Mouse (Mus musculus): ENCODE measurements around the gene Cand2. TPM values are rescaled to one million over a fixed set of nuclear protein-coding genes. Genes with fewer than 3 reads are reported as not detected.

Gene Cand2
- polyA plus RNA-seq, 1 experiment: 30.5 TPM

GRCm38 (mm10) chr6:115808196-115808487 is 33.8 kb downstream of the Cand2 start:
- TF ChIP-seq CTCF (IDR thresholded peaks at IDR 0.05; ENCODE audit: borderline replicate concordance, extremely low read depth, insufficient read depth, insufficient read length) (no peak), POLR2A (IDR thresholded peaks at IDR 0.05; ENCODE audit: borderline replicate concordance, extremely low read depth, insufficient read depth, insufficient read length, poor library complexity, severe bottlenecking) (no peak)
- DNase-seq (ENCODE audit: low read depth): no peak

- TF ChIP-seq POLR2A (IDR thresholded peaks at IDR 0.05; ENCODE audit: borderline replicate concordance, extremely low read depth, insufficient read depth, insufficient read length, poor library complexity, severe bottlenecking) (peak; percentile 74; the same call in 1 of the 2 replicates), CTCF (IDR thresholded peaks at IDR 0.05; ENCODE audit: borderline replicate concordance, extremely low read depth, insufficient read depth, insufficient read length) (peak; percentile 47; the same call in 1 of the 2 replicates)
- DNase-seq (ENCODE audit: low read depth): peak; percentile 97
Observed at GRCm38 (mm10) chr6:115808488-115809231, 34.3 kb downstream of the Cand2 start, which contains the start of gene Rpl32. Rpl32 (minus strand) TSS chr6:115808747.

- no peak for TF ChIP-seq CTCF (IDR thresholded peaks at IDR 0.05; ENCODE audit: borderline replicate concordance, extremely low read depth, insufficient read depth, insufficient read length)
- TF ChIP-seq POLR2A (IDR thresholded peaks at IDR 0.05; ENCODE audit: borderline replicate concordance, extremely low read depth, insufficient read depth, insufficient read length, poor library complexity, severe bottlenecking): no peak
Observed at GRCm38 (mm10) chr6:115811606-115812005, 37.3 kb downstream of the Cand2 start.

GRCm38 (mm10) chr6:115814104-115814503 is 39.8 kb downstream of the Cand2 start:
- peak; percentile 67 for TF ChIP-seq CTCF (IDR thresholded peaks at IDR 0.05; ENCODE audit: borderline replicate concordance, extremely low read depth, insufficient read depth, insufficient read length)
- TF ChIP-seq POLR2A (IDR thresholded peaks at IDR 0.05; ENCODE audit: borderline replicate concordance, extremely low read depth, insufficient read depth, insufficient read length, poor library complexity, severe bottlenecking): no peak
- DNase-seq (ENCODE audit: low read depth): peak; percentile 62

More at GRCm38 (mm10) chr6:115811606-115812005, 37.3 kb downstream of the Cand2 start:
- DNase-seq (ENCODE audit: low read depth): no peak

GRCm38 (mm10) chr6:115815041-115815440 is 40.7 kb downstream of the Cand2 start:
- TF ChIP-seq POLR2A (IDR thresholded peaks at IDR 0.05; ENCODE audit: borderline replicate concordance, extremely low read depth, insufficient read depth, insufficient read length, poor library complexity, severe bottlenecking): no peak
- no peak for TF ChIP-seq CTCF (IDR thresholded peaks at IDR 0.05; ENCODE audit: borderline replicate concordance, extremely low read depth, insufficient read depth, insufficient read length)
- DNase-seq (ENCODE audit: low read depth): no peak

GRCm38 (mm10) chr6:115818129-115818528 is 43.8 kb downstream of the Cand2 start:
- TF ChIP-seq POLR2A (IDR thresholded peaks at IDR 0.05; ENCODE audit: borderline replicate concordance, extremely low read depth, insufficient read depth, insufficient read length, poor library complexity, severe bottlenecking) (no peak), CTCF (IDR thresholded peaks at IDR 0.05; ENCODE audit: borderline replicate concordance, extremely low read depth, insufficient read depth, insufficient read length) (no peak)
- DNase-seq (ENCODE audit: low read depth): no peak

- TF ChIP-seq CTCF (IDR thresholded peaks at IDR 0.05; ENCODE audit: borderline replicate concordance, extremely low read depth, insufficient read depth, insufficient read length) (no peak), POLR2A (IDR thresholded peaks at IDR 0.05; ENCODE audit: borderline replicate concordance, extremely low read depth, insufficient read depth, insufficient read length, poor library complexity, severe bottlenecking) (no peak)
- DNase-seq (ENCODE audit: low read depth): no peak
Observed at GRCm38 (mm10) chr6:115821216-115821993, 47.1 kb downstream of the Cand2 start.

GRCm38 (mm10) chr6:115823850-115824464 is 49.6 kb downstream of the Cand2 start:
- peak; percentile 84 for DNase-seq (ENCODE audit: low read depth)
- TF ChIP-seq CTCF (IDR thresholded peaks at IDR 0.05; ENCODE audit: borderline replicate concordance, extremely low read depth, insufficient read depth, insufficient read length): peak; percentile 58; the same call in 1 of the 2 replicates

GRCm38 (mm10) chr6:115830779-115831601 is 56.7 kb downstream of the Cand2 start:
- no peak for DNase-seq (ENCODE audit: low read depth)
- no peak for TF ChIP-seq CTCF (IDR thresholded peaks at IDR 0.05; ENCODE audit: borderline replicate concordance, extremely low read depth, insufficient read depth, insufficient read length)
- no peak for TF ChIP-seq POLR2A (IDR thresholded peaks at IDR 0.05; ENCODE audit: borderline replicate concordance, extremely low read depth, insufficient read depth, insufficient read length, poor library complexity, severe bottlenecking)

GRCm38 (mm10) chr6:115832152-115832850 is 58.0 kb downstream of the Cand2 start:
- no peak for DNase-seq (ENCODE audit: low read depth)

More at GRCm38 (mm10) chr6:115832152-115832850, 58.0 kb downstream of the Cand2 start:
- TF ChIP-seq POLR2A (IDR thresholded peaks at IDR 0.05; ENCODE audit: borderline replicate concordance, extremely low read depth, insufficient read depth, insufficient read length, poor library complexity, severe bottlenecking) (no peak), CTCF (IDR thresholded peaks at IDR 0.05; ENCODE audit: borderline replicate concordance, extremely low read depth, insufficient read depth, insufficient read length) (no peak)
